23 mouse cellular contexts compared by ENCODE assay signal in the genomic region with DNA sequence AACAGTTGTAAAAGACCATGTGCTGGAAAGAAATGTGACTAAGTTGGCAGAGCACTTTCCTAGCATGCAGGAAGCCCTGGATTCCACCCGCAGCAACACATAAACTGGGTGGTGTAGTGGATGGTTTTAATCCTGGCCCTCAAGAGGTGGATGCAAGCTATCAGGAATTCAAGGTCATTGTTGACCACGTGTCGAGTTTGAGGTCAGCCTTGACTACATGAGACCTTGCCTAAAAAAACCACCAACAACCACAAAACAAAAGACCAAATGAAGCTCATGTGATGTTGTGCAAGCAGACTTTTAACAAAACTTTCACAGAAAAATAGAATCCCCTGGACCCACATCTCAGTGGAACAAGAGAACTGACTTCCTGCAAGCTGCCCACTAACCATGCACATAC. TPM values are rescaled to one million over a fixed set of nuclear protein-coding genes. Genes with fewer than 3 reads are reported as not detected.
A peak's percentile ranks its signal among the peaks of the same experiment; 100 is the strongest.
DNase-seq lines count a peak whose midpoint lies in the region; ATAC-seq lines count a peak whose summit lies in the region.
"Had no signal": no experiment of that assay in that cellular context is flagged by ENCODE, and none has a peak within 500 bp of the region (broad histone marks: within the 10 kb centered on the region; RNA-seq: fewer than 3 reads in every experiment).

No protein-coding gene starts in this region.

- H3K4me1 ChIP-seq in forebrain, embryonic 12.5 days, result peaks cover 12% of the 10 kb centered on the region
- H3K4me1 ChIP-seq in midbrain, embryonic 16.5 days (ENCODE audit: control insufficient read depth, insufficient read depth, low read length), result peaks cover 7% of the 10 kb centered on the region; the same call in 1 of the 2 replicates

- H3K4me3 ChIP-seq in forebrain, embryonic 12.5 days (replicated peaks), result no peak overlapping the region
- no peak overlapping the region for H3K4me3 ChIP-seq in midbrain, embryonic 16.5 days (ENCODE audit: low read depth, low read length)
- H3K4me3 ChIP-seq: embryonic facial prominence, embryonic 13.5 days; embryonic facial prominence, embryonic 15.5 days; erythroblast, embryonic 14.5 days had no signal

- H3K27me3 ChIP-seq in forebrain, embryonic 12.5 days, result peaks cover 40% of the 10 kb centered on the region
- peaks cover 15% of the 10 kb centered on the region for H3K27me3 ChIP-seq in midbrain, embryonic 16.5 days (ENCODE audit: control insufficient read depth, insufficient read depth, low read depth, low read length)

- 72% methylated on average over 3 of the region's 3 CpGs for WGBS in forebrain, embryonic 12.5 days
- WGBS in midbrain, embryonic 16.5 days, result 75% methylated on average over 3 of the region's 3 CpGs

- peak; percentile 29 for DNase-seq in adrenal gland, adult 2 months
- DNase-seq in adrenal gland, adult 8-10 months, result no peak
- DNase-seq in 3T3-L1 (ENCODE audit: low read depth, low spot score) (peak; percentile 52), NIH3T3 (ENCODE audit: low read depth) (peak; percentile 18)
- DNase-seq: adrenal gland, postnatal 10 days; adrenal gland, postnatal 25 days; B cell, adult 2 months; cerebellum, adult 11 months; cerebellum, adult 18-20 months; cerebellum, adult 8-10 months; cerebellum, adult 9-11 months; cerebellum, postnatal 14 days; cerebellum, postnatal 36 days; embryo, embryonic 11 days had no signal

- H3K9ac ChIP-seq in forebrain, embryonic 12.5 days, result no peak overlapping the region
- H3K9ac ChIP-seq in midbrain, embryonic 16.5 days (ENCODE audit: low read depth, low read length), result no peak overlapping the region
- H3K9ac ChIP-seq: embryonic facial prominence, embryonic 13.5 days; embryonic facial prominence, embryonic 15.5 days had no signal

- H3K9me3 ChIP-seq in forebrain, embryonic 12.5 days, result no peaks in the 10 kb centered on the region
- no peaks in the 10 kb centered on the region for H3K9me3 ChIP-seq in midbrain, embryonic 16.5 days (replicated peaks; ENCODE audit: control insufficient read depth, low read length, poor library complexity, severe bottlenecking)
- H3K9me3 ChIP-seq: embryonic facial prominence, embryonic 13.5 days; embryonic facial prominence, embryonic 15.5 days; G1E had no signal

- no peak overlapping the region for H3K27ac ChIP-seq in forebrain, embryonic 12.5 days
- no peak overlapping the region for H3K27ac ChIP-seq in midbrain, embryonic 16.5 days (ENCODE audit: low read length)
- H3K27ac ChIP-seq: embryonic facial prominence, embryonic 13.5 days; embryonic facial prominence, embryonic 15.5 days had no signal

- no peak overlapping the region for H3K4me2 ChIP-seq in forebrain, embryonic 12.5 days
- H3K4me2 ChIP-seq in midbrain, embryonic 16.5 days (ENCODE audit: low read length), result no peak overlapping the region
- H3K4me2 ChIP-seq: embryonic facial prominence, embryonic 13.5 days; embryonic facial prominence, embryonic 15.5 days had no signal

- no peak for ATAC-seq in forebrain, embryonic 12.5 days (ENCODE audit: low FRiP score)
- ATAC-seq in midbrain, embryonic 16.5 days, result no peak
- ATAC-seq: CD4-positive, CD25-positive, alpha-beta regulatory T cell, adult 4 months; forebrain, embryonic 14.5 days; forebrain, embryonic 16.5 days had no signal

- no peaks in the 10 kb centered on the region for H3K36me3 ChIP-seq in forebrain, embryonic 12.5 days (replicated peaks)
- H3K36me3 ChIP-seq in midbrain, embryonic 16.5 days (ENCODE audit: control insufficient read depth, insufficient read depth, low read length), result no peaks in the 10 kb centered on the region
- H3K36me3 ChIP-seq: embryonic facial prominence, embryonic 13.5 days; embryonic facial prominence, embryonic 15.5 days; G1E had no signal

RNA-seq across cellular contexts. Expression of a gene that starts 3.9 kb away (rescaled TPM):
- 10 to 100 TPM; 10.5 to 23.8 TPM for total RNA-seq in adrenal gland, adult 2 months (2021)
- polyA plus RNA-seq in adrenal gland, adult 2 months (2012; rRNA removed), result 9.1 and 11.9 TPM in 2 replicates
- total RNA-seq in adrenal gland, adult 8-10 months (2022), result 10 to 100 TPM; 10.8 to 15.5 (median 12.3) TPM
- polyA plus RNA-seq in forebrain, embryonic 12.5 days (2016; fragmentation: Nextera tagmentation; extraction: Ambion mirVana), result 7.4 and 8.0 TPM in 2 replicates
- polyA plus RNA-seq in midbrain, embryonic 16.5 days (2015; fragmentation: Nextera tagmentation; extraction: Ambion mirVana), result 58.4 and 68.6 TPM in 2 replicates

RNA-seq across cellular contexts. Expression of a gene that starts 39.0 kb away (rescaled TPM):
- total RNA-seq in adrenal gland, adult 2 months (2021), result 10 to 100 TPM; 73.1 to 96.3 TPM
- 26.4 and 33.0 TPM in 2 replicates for polyA plus RNA-seq in adrenal gland, adult 2 months (2012; rRNA removed)
- 100 to 1,000 TPM in 2 of 4 experiments, 10 to 100 TPM in 2; 95.2 to 109 (median 102) TPM for total RNA-seq in adrenal gland, adult 8-10 months (2022)
- polyA plus RNA-seq in forebrain, embryonic 12.5 days (2016; fragmentation: Nextera tagmentation; extraction: Ambion mirVana), result 39.5 and 39.9 TPM in 2 replicates
- 29.5 and 33.7 TPM in 2 replicates for polyA plus RNA-seq in midbrain, embryonic 16.5 days (2015; fragmentation: Nextera tagmentation; extraction: Ambion mirVana)
